Mouse (Mus musculus) stomach, embryonic 14.5 days (tissue): ENCODE results near the gene Zfp65. TPM values are rescaled to one million over a fixed set of nuclear protein-coding genes. Genes with fewer than 3 reads are reported as not detected.

ENCODE experiments used
- polyA plus RNA-seq: library from polyadenylated mRNA; unstranded; fragments of >200 nt; fragmentation: Nextera tagmentation; extraction: Ambion mirVana; gene quantifications from 2 replicates; pipeline ENCODE4 v1.2.1, GENCODE M21; 2014

The Zfp65 gene
- polyA plus RNA-seq, 1 experiment from 2014 or later, result 5.0 TPM

Other genes with a start within 250 kb of the Zfp65 start
- gene Zfp874b, start 244.9 kb downstream of the Zfp65 start, polyA plus RNA-seq, result 4.2 and 5.1 TPM in 2 replicates
- 14.5 TPM in 2 replicates for gene Zfp58, start 228.6 kb downstream of the Zfp65 start, polyA plus RNA-seq
- gene Gm26965, start 203.0 kb downstream of the Zfp65 start, polyA plus RNA-seq, result not detected in 2 replicates
- gene Zfp87, start 203.0 kb downstream of the Zfp65 start, polyA plus RNA-seq, result 25.0 and 29.0 TPM in 2 replicates
- gene Zfp748, start 175.3 kb downstream of the Zfp65 start, polyA plus RNA-seq, result 16.3 and 17.5 TPM in 2 replicates
- 5.1 and 5.6 TPM in 2 replicates for gene Zfp729b, start 119.5 kb downstream of the Zfp65 start, polyA plus RNA-seq
- gene Gm49345, start 91.4 kb downstream of the Zfp65 start, polyA plus RNA-seq, result not detected in 2 replicates
- 3.5 and 3.6 TPM in 2 replicates for gene Zfp729a, start 91.4 kb downstream of the Zfp65 start, polyA plus RNA-seq
- gene Zfp738, start 42.1 kb downstream of the Zfp65 start, polyA plus RNA-seq, result 12.3 and 13.6 TPM in 2 replicates
- 4.7 and 6.0 TPM in 2 replicates for gene Zfp85, start 26.1 kb upstream of the Zfp65 start, polyA plus RNA-seq
- 2.7 and 3.5 TPM in 2 replicates for gene Zfp493, start 50.5 kb upstream of the Zfp65 start, polyA plus RNA-seq
- gene Zfp273, start 84.6 kb upstream of the Zfp65 start, polyA plus RNA-seq, result 6.7 and 9.1 TPM in 2 replicates
- gene Gm10037, start 101.9 kb upstream of the Zfp65 start, polyA plus RNA-seq, result 2.3 and 4.0 TPM in 2 replicates
- not detected in 2 replicates for gene BC048507, start 134.2 kb upstream of the Zfp65 start, polyA plus RNA-seq